Mouse (Mus musculus) monocyte, adult 5-6 weeks (primary cell): ENCODE measurements around the gene Enox1. TPM values are rescaled to one million over a fixed set of nuclear protein-coding genes. Genes with fewer than 3 reads are reported as not detected.

Experiments used
- ATAC-seq: fragments of 153-309, 156-312 bp; replicated peaks from 2 replicates; pipeline ENCODE4 v1.8.0; 2017; ENCODE audit warnings: mild to moderate bottlenecking; ENCODE audit not compliant: low TSS enrichment, insufficient number of reproducible peaks, severe bottlenecking, poor library complexity, low FRiP score
- total RNA-seq: library from RNA; stranded (forward); fragments of 200-1000, 200-491, 200-594 nt; gene quantifications from 3 replicates; pipeline ENCODE4 v1.2.3, GENCODE M21; 2017

The Enox1 gene
- total RNA-seq, 1 experiment from 2014 or later = not detected

- no peak for ATAC-seq
These were observed 318.7 kb downstream of the Enox1 start for GRCm38 (mm10) chr14:77475134-77475820.

- ATAC-seq = no peak
These were observed 321.1 kb downstream of the Enox1 start for GRCm38 (mm10) chr14:77477704-77478103.

GRCm38 (mm10) chr14:77478210-77478609, 321.6 kb downstream of the Enox1 start:
- no peak for ATAC-seq

- ATAC-seq = no peak
These were observed 322.1 kb downstream of the Enox1 start for GRCm38 (mm10) chr14:77478692-77479091.

- no peak for ATAC-seq
These were observed 326.5 kb downstream of the Enox1 start for GRCm38 (mm10) chr14:77483076-77483475.

- no peak for ATAC-seq
These were observed 328.4 kb downstream of the Enox1 start for GRCm38 (mm10) chr14:77484951-77485447.

GRCm38 (mm10) chr14:77490699-77491098, 334.1 kb downstream of the Enox1 start:
- ATAC-seq = no peak

- no peak for ATAC-seq
These were observed 335.2 kb downstream of the Enox1 start for GRCm38 (mm10) chr14:77491731-77492130.

GRCm38 (mm10) chr14:77499996-77500581, 343.5 kb downstream of the Enox1 start:
- no peak for ATAC-seq

GRCm38 (mm10) chr14:77504458-77505135, 348.0 kb downstream of the Enox1 start:
- no peak for ATAC-seq

GRCm38 (mm10) chr14:77506341-77506740, 349.8 kb downstream of the Enox1 start:
- no peak for ATAC-seq

GRCm38 (mm10) chr14:77508036-77508435, 351.5 kb downstream of the Enox1 start:
- ATAC-seq = no peak

GRCm38 (mm10) chr14:77509042-77509441, 352.5 kb downstream of the Enox1 start:
- ATAC-seq = no peak

GRCm38 (mm10) chr14:77509924-77510323, 353.4 kb downstream of the Enox1 start:
- no peak for ATAC-seq

- peak; percentile 92 for ATAC-seq
These were observed 354.7 kb downstream of the Enox1 start for GRCm38 (mm10) chr14:77511137-77511870.

GRCm38 (mm10) chr14:77518017-77518416, 361.5 kb downstream of the Enox1 start:
- ATAC-seq = no peak

GRCm38 (mm10) chr14:77518941-77519695, 362.6 kb downstream of the Enox1 start:
- no peak for ATAC-seq

- no peak for ATAC-seq
These were observed 363.1 kb downstream of the Enox1 start for GRCm38 (mm10) chr14:77519701-77520100.
